Mouse (Mus musculus) MEL (cell line): Measurements from ENCODE around the gene Tprkb.
"Not testable (repeated sequence)": the region's sequence is repeated elsewhere in the genome, so short reads cannot be mapped to it uniquely, and the experiment has no call there.

ENCODE experiments used
- CTCF ChIP-seq, 3 experiments: IDR thresholded peaks in 2 of 3; conservative IDR thresholded peaks in 1 of 3; 2 replicates each; pipeline ENCODE4 v1.5.1; 2011 to 2012; ENCODE audit warnings: low read length in 3 of 3, low read depth in 2 of 3, mild to moderate bottlenecking in 2 of 3, improper control_type of control experiment in 1 of 3, inconsistent platforms in 1 of 3, mixed read lengths in 1 of 3, moderate library complexity in 1 of 3; ENCODE audit not compliant: control insufficient read depth in 1 of 3, insufficient read depth in 1 of 3, poor library complexity in 1 of 3, severe bottlenecking in 1 of 3
- KAT2A ChIP-seq: conservative IDR thresholded peaks from 2 replicates; pipeline ENCODE4 v1.6.1; 2012; ENCODE audit warnings: low read depth, low read length, improper control_type of control experiment, inconsistent platforms
- POLR2A ChIP-seq, 2 experiments: IDR thresholded peaks; 2 replicates each; pipeline ENCODE4 v1.6.1; 2011 to 2012; ENCODE audit warnings: low read length in 2 of 2, mild to moderate bottlenecking in 2 of 2, control low read depth in 1 of 2, improper control_type of control experiment in 1 of 2, low read depth in 1 of 2, moderate library complexity in 1 of 2; ENCODE audit not compliant: control insufficient read depth in 1 of 2, insufficient read depth in 1 of 2, poor library complexity in 1 of 2
- POLR2AphosphoS5 ChIP-seq: IDR thresholded peaks from 2 replicates; pipeline ENCODE4 v1.6.1; 2012; ENCODE audit warnings: low read depth, borderline replicate concordance, mild to moderate bottlenecking, inconsistent platforms, low read length, moderate library complexity, mixed read lengths
- RAD21 ChIP-seq: IDR thresholded peaks from 2 replicates; pipeline ENCODE4 v1.6.1; 2011; ENCODE audit warnings: mild to moderate bottlenecking, low read depth, low read length, improper control_type of control experiment
- RCOR1 ChIP-seq: IDR thresholded peaks from 2 replicates; pipeline ENCODE4 v1.6.1; 2012; ENCODE audit warnings: low read depth, mild to moderate bottlenecking, inconsistent platforms, low read length, improper control_type of control experiment
- SIN3A ChIP-seq: IDR thresholded peaks from 2 replicates; pipeline ENCODE4 v1.6.1; 2012; ENCODE audit warnings: low read length, improper control_type of control experiment, inconsistent platforms
- ZC3H11A ChIP-seq: IDR thresholded peaks from 2 replicates; pipeline ENCODE4 v1.6.1; 2012; ENCODE audit warnings: low read depth, mild to moderate bottlenecking, inconsistent platforms, low read length, improper control_type of control experiment

DNA sequence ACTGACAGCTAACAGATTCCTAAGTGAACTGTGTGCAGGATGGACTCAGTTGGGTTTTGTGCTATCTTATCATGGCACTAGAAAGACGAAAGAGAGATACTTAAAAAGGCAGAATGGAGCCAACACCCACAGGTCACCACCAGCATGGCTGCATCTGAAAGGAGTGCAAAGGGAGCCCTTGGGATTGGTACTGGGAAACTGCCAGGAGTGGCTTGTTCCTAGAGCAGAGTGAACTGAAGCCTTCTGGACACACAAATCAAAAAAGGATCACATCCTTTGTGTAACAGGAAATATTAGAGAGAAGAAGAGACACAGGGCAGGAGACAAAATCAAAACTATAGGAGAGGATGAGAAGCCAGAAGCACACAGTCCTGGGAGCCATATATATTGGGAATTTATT lies 44.7 kb upstream of the Tprkb start:
- TF ChIP-seq RAD21; RCOR1; CTCF (IDR thresholded peaks at IDR 0.05 in 2 of 3, conservative IDR thresholded peaks at IDR 0.05 in 1 of 3; ENCODE audit: control insufficient read depth in 1 of 3, insufficient read depth in 1 of 3, low read depth in 2 of 3, low read length in 3 of 3, poor library complexity in 1 of 3, severe bottlenecking in 1 of 3); KAT2A; ZC3H11A; POLR2A (IDR thresholded peaks at IDR 0.05; ENCODE audit: control insufficient read depth in 1 of 2, insufficient read depth in 1 of 2, low read depth in 1 of 2, low read length in 2 of 2, poor library complexity in 1 of 2); POLR2AphosphoS5; SIN3A: not testable (repeated sequence)
